Mouse (Mus musculus): Measurements from ENCODE around the gene Golt1a. TPM values are rescaled to one million over a fixed set of nuclear protein-coding genes. Genes with fewer than 3 reads are reported as not detected.

Golt1a gene
- total and polyA plus RNA-seq, 3 experiments = not detected

DNA sequence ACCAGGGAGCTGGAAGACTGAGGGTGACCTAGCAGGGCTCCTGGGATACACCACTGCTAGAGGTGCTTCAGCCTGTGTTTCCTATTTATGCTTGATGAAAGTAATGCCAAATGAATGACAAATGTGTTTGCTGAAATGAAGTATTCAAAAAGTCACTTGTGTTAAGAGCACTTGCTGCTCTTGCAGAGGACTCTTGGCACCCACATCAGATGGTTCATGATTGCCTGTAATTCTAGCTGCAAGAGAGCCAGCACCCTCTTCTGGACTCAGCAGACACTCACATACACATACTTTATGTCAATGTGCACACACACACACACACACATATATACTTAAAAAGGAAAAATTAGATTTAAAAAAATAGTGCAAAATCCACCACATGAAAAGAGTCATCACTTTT, 17.0 kb upstream of the Golt1a start:
- H3K36me3 ChIP-seq (ENCODE audit: control insufficient read depth in 1 of 2, insufficient read depth in 2 of 2, low read length in 2 of 2) = peaks cover 0 to 2% of the 10 kb centered on the region in 2 experiments; a peak in 1 of 4 replicates
- no peak for DNase-seq (ENCODE audit: low read depth, low spot score)
- no peaks in the 10 kb centered on the region for H3K4me1 ChIP-seq (ENCODE audit: control insufficient read depth in 1 of 2, insufficient read depth in 2 of 2, low read length in 2 of 2)
- no peaks in the 10 kb centered on the region for H3K79me2 ChIP-seq (ENCODE audit: control insufficient read depth, insufficient read depth, low read length, poor library complexity)
- H3K27ac ChIP-seq (ENCODE audit: control insufficient read depth, low read depth, low read length) = no peak overlapping the region
- no peaks in the 10 kb centered on the region for H3K27me3 ChIP-seq (ENCODE audit: control insufficient read depth in 1 of 2, insufficient read depth in 2 of 2, low read length in 2 of 2)
- no peaks in the 10 kb centered on the region for H3K9me3 ChIP-seq (replicated peaks; ENCODE audit: insufficient read depth, low read length)
- TF ChIP-seq ZMIZ1 (IDR thresholded peaks at IDR 0.05; ENCODE audit: low read depth, low read length) (no peak), MEF2A (IDR thresholded peaks at IDR 0.05; ENCODE audit: extremely low read depth, insufficient replicate concordance, low read depth, low read length, poor library complexity, severe bottlenecking) (no peak), GABPA (IDR thresholded peaks at IDR 0.05; ENCODE audit: low read depth, low read length) (no peak), HCFC1 (IDR thresholded peaks at IDR 0.05; ENCODE audit: low read depth, low read length) (no peak), POLR2A (IDR thresholded peaks at IDR 0.05; ENCODE audit: control insufficient read depth in 1 of 2, insufficient read depth in 1 of 2, low read depth in 1 of 2, low read length in 2 of 2, poor library complexity in 1 of 2) (no peak), NRF1 (IDR thresholded peaks at IDR 0.05; ENCODE audit: insufficient read depth, low read depth, low read length, poor library complexity, severe bottlenecking) (no peak), BHLHE40 (IDR thresholded peaks at IDR 0.05; ENCODE audit: borderline replicate concordance, low read depth, low read length) (no peak), ETS1 (IDR thresholded peaks at IDR 0.05; ENCODE audit: low read depth, low read length) (no peak), TCF12 (IDR thresholded peaks at IDR 0.05; ENCODE audit: low read depth, low read length) (no peak), KAT2A (conservative IDR thresholded peaks at IDR 0.05; ENCODE audit: low read depth, low read length) (no peak)
- no peak overlapping the region for H3K4me3 ChIP-seq (ENCODE audit: control insufficient read depth in 1 of 2, insufficient read depth in 1 of 2, low read depth in 2 of 2, low read length in 2 of 2)
- H3K9ac ChIP-seq (ENCODE audit: control insufficient read depth, low read depth, low read length, poor library complexity, severe bottlenecking) = no peak overlapping the region

DNA sequence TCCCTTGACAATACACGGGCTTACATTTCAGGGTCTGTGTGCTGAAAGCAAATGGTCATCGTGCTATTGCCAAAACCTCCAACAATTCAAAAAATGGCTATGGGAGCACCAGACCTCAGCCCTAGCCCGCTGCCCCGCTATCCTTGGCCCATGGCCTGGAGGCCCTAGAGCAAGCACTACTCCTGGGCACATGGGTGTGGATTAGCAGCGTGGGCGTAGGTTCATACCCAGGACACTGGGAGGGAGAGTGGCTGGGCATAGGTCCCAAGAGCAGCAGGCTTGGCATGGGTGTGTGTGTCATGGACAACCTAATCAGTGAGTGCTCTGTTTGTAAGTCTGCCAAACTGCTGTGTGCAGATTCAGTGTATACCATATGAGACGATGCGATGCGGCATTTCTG, 13.2 kb upstream of the Golt1a start:
- H3K27ac ChIP-seq (ENCODE audit: control insufficient read depth, low read depth, low read length) = no peak overlapping the region
- no peak overlapping the region for H3K4me3 ChIP-seq (ENCODE audit: control insufficient read depth in 1 of 2, insufficient read depth in 1 of 2, low read depth in 2 of 2, low read length in 2 of 2)
- H3K79me2 ChIP-seq (ENCODE audit: control insufficient read depth, insufficient read depth, low read length, poor library complexity) = no peaks in the 10 kb centered on the region
- no peaks in the 10 kb centered on the region for H3K4me1 ChIP-seq (ENCODE audit: control insufficient read depth in 1 of 2, insufficient read depth in 2 of 2, low read length in 2 of 2)
- no peaks in the 10 kb centered on the region for H3K27me3 ChIP-seq (ENCODE audit: control insufficient read depth in 1 of 2, insufficient read depth in 2 of 2, low read length in 2 of 2)
- TF ChIP-seq UBTF (IDR thresholded peaks at IDR 0.05; ENCODE audit: borderline replicate concordance, insufficient read depth, low read depth, low read length) (no peak), SMC3 (IDR thresholded peaks at IDR 0.05; ENCODE audit: low read depth, low read length) (no peak), ZC3H11A (IDR thresholded peaks at IDR 0.05; ENCODE audit: low read depth, low read length) (no peak), MEF2A (IDR thresholded peaks at IDR 0.05; ENCODE audit: extremely low read depth, insufficient replicate concordance, low read depth, low read length, poor library complexity, severe bottlenecking) (no peak), EP300 (IDR thresholded peaks at IDR 0.05; ENCODE audit: low read depth in 1 of 2, low read length in 2 of 2) (no peak), CHD1 (IDR thresholded peaks at IDR 0.05; ENCODE audit: low read depth, low read length) (no peak), ETS1 (IDR thresholded peaks at IDR 0.05; ENCODE audit: low read depth, low read length) (no peak), TCF12 (IDR thresholded peaks at IDR 0.05; ENCODE audit: low read depth, low read length) (no peak)
- DNase-seq (ENCODE audit: low read depth, low spot score) = no peak
- no peak overlapping the region for H3K9ac ChIP-seq (ENCODE audit: control insufficient read depth, low read depth, low read length, poor library complexity, severe bottlenecking)
- H3K36me3 ChIP-seq (ENCODE audit: control insufficient read depth in 1 of 2, insufficient read depth in 2 of 2, low read length in 2 of 2) = no peaks in the 10 kb centered on the region; a peak in 1 of 4 replicates
- no peaks in the 10 kb centered on the region for H3K9me3 ChIP-seq (replicated peaks; ENCODE audit: insufficient read depth, low read length)

All from MEL (cell line).